Mouse (Mus musculus) heart, adult 2 months (tissue): ENCODE data around the gene Crispld2. TPM values are rescaled to one million over a fixed set of nuclear protein-coding genes. Genes with fewer than 3 reads are reported as not detected.

Experiments used
- DNase-seq, 2 experiments: peaks; one replicate each; pipeline ENCODE4 v3.0.0; 2021
- H3K27ac ChIP-seq: fragments of 200-600 bp; 2 replicates; pipeline ENCODE4 v1.8.1; 2022
- H3K27me3 ChIP-seq: fragments of 200-500 bp; 2 replicates; pipeline ENCODE4 v1.6.1; 2012; ENCODE audit warnings: mild to moderate bottlenecking, low read length, inconsistent platforms, mixed read lengths; ENCODE audit not compliant: control insufficient read depth, insufficient read depth
- H3K36me3 ChIP-seq: fragments of 200-500 bp; 2 replicates; pipeline ENCODE4 v1.6.1; 2012; ENCODE audit warnings: low read length, inconsistent platforms; ENCODE audit not compliant: control insufficient read depth, insufficient read depth
- H3K4me1 ChIP-seq: fragments of 200-500 bp; 2 replicates; pipeline ENCODE4 v1.6.1; 2011; ENCODE audit warnings: low read length; ENCODE audit not compliant: control insufficient read depth, insufficient read depth
- H3K4me3 ChIP-seq: fragments of 200-600 bp; 2 replicates; pipeline ENCODE4 v1.8.1; 2022
- H3K79me2 ChIP-seq: fragments of 200-500 bp; replicated peaks from 2 replicates; pipeline ENCODE4 v1.6.1; 2012; ENCODE audit warnings: mild to moderate bottlenecking, inconsistent platforms, low read length, moderate library complexity, mixed read lengths; ENCODE audit not compliant: control insufficient read depth, insufficient read depth
- H3K9ac ChIP-seq: fragments of 200-500 bp; 2 replicates; pipeline ENCODE4 v1.6.1; 2012; ENCODE audit warnings: low read depth, mild to moderate bottlenecking, control low read depth, inconsistent platforms, low read length, mixed read lengths
- CTCF ChIP-seq: fragments of 200-600 bp; IDR thresholded peaks from 2 replicates; pipeline ENCODE4 v1.8.1; 2022; ENCODE audit warnings: antibody characterized with exemption, mild to moderate bottlenecking, moderate library complexity
- EP300 ChIP-seq: fragments of 200-500 bp; IDR thresholded peaks from 2 replicates; pipeline ENCODE4 v1.6.1; 2011; ENCODE audit warnings: low read depth, low read length, control low read depth; ENCODE audit not compliant: insufficient read depth
- POLR2A ChIP-seq: fragments of 200-500 bp; IDR thresholded peaks from 2 replicates; pipeline ENCODE4 v1.6.1; 2011; ENCODE audit warnings: mild to moderate bottlenecking, low read depth, low read length, control low read depth; ENCODE audit not compliant: insufficient read depth
- WGBS: fragments of 180-500 bp; shearing (Covaris S2); methylation state at CpG from one replicate; pipeline ENCODE4 v1.1.7; 2018; 5-methylcytosine and 5-hydroxymethylcytosine counted together
- intact Hi-C: fragments of 180-260 bp; cut with DNase I; formaldehyde crosslinking; loops from one replicate; pipeline ENCODE4 v1.15.1; 2025
- polyA plus RNA-seq: library from polyadenylated mRNA; depleted of rRNA; stranded (reverse); fragments of >200 nt; gene quantifications from 2 replicates; pipeline ENCODE4 v1.2.3, GENCODE M21; 2012
- total RNA-seq, 2 experiments: library from RNA; stranded (reverse); gene quantifications; 2 replicates each; pipeline ENCODE4 v1.2.3; 2021

The Crispld2 gene
- total and polyA plus RNA-seq, 3 experiments, result 24.3 to 30.3 (median 29.9) TPM

- H3K9ac ChIP-seq, result no peak overlapping the region
- peaks cover 14% of the 10 kb centered on the region for H3K4me1 ChIP-seq
- no peaks in the 10 kb centered on the region for H3K27me3 ChIP-seq
- no peaks in the 10 kb centered on the region for H3K79me2 ChIP-seq
- DNase-seq, result no peak
- WGBS, result 95% methylated on average over 8 of the region's 8 CpGs
- intact Hi-C loops, result no loop called here
- no peak overlapping the region for H3K27ac ChIP-seq
- TF ChIP-seq CTCF (no peak), POLR2A (no peak), EP300 (no peak)
- H3K36me3 ChIP-seq, result no peaks in the 10 kb centered on the region
- H3K4me3 ChIP-seq, result no peak overlapping the region
Observed at GRCm38 (mm10) chr8:120044907-120045306, 52.7 kb downstream of the Crispld2 start.

- intact Hi-C loops, result no loop called here
- Histone ChIP-seq H3K4me3 (no peak overlapping the region), H3K27me3 (no peaks in the 10 kb centered on the region), H3K27ac (peak overlapping the region; percentile 76), H3K79me2 (no peaks in the 10 kb centered on the region), H3K4me1 (peaks cover 14% of the 10 kb centered on the region), H3K36me3 (no peaks in the 10 kb centered on the region), H3K9ac (no peak overlapping the region)
- no peak for DNase-seq
- 69% methylated on average over 5 of the region's 5 CpGs for WGBS
- TF ChIP-seq CTCF, result no peak
- no peak for TF ChIP-seq POLR2A
- TF ChIP-seq EP300, result no peak
Observed at GRCm38 (mm10) chr8:120045471-120045870, 53.2 kb downstream of the Crispld2 start.

- 32% methylated on average over 14 of the region's 14 CpGs for WGBS
- H3K4me1 ChIP-seq, result peaks cover 12% of the 10 kb centered on the region
- H3K9ac ChIP-seq, result peak overlapping the region; percentile 18; the same call in 1 of the 2 replicates
- no peaks in the 10 kb centered on the region for H3K27me3 ChIP-seq
- intact Hi-C loops, result no loop called here
- TF ChIP-seq EP300, result peak; percentile 68; the same call in 1 of the 2 replicates
- TF ChIP-seq POLR2A, result peak; percentile 9; the same call in 1 of the 2 replicates
- no peak for TF ChIP-seq CTCF
- peak overlapping the region; percentile 76 for H3K27ac ChIP-seq
- no peaks in the 10 kb centered on the region for H3K36me3 ChIP-seq
- no peaks in the 10 kb centered on the region for H3K79me2 ChIP-seq
- peak; percentile 89 to 92 for DNase-seq
- H3K4me3 ChIP-seq, result no peak overlapping the region
Observed at GRCm38 (mm10) chr8:120046258-120047020, 54.2 kb downstream of the Crispld2 start.

GRCm38 (mm10) chr8:120049949-120050348 lies 57.7 kb downstream of the Crispld2 start:
- Histone ChIP-seq H3K27ac (no peak overlapping the region), H3K9ac (no peak overlapping the region), H3K36me3 (no peaks in the 10 kb centered on the region), H3K79me2 (no peaks in the 10 kb centered on the region), H3K27me3 (no peaks in the 10 kb centered on the region), H3K4me3 (no peak overlapping the region), H3K4me1 (peaks cover 12% of the 10 kb centered on the region)
- WGBS, result 85% methylated on average over 13 of the region's 13 CpGs
- intact Hi-C loops, result no loop called here
- DNase-seq, result no peak
- TF ChIP-seq EP300, result no peak
- TF ChIP-seq CTCF, result no peak
- TF ChIP-seq POLR2A, result no peak

- H3K27me3 ChIP-seq, result no peaks in the 10 kb centered on the region
- H3K4me3 ChIP-seq, result no peak overlapping the region
- H3K36me3 ChIP-seq, result no peaks in the 10 kb centered on the region
- no peak overlapping the region for H3K9ac ChIP-seq
- 79% methylated on average over 10 of the region's 10 CpGs for WGBS
- TF ChIP-seq POLR2A, result no peak
- TF ChIP-seq CTCF, result no peak
- TF ChIP-seq EP300, result no peak
- H3K79me2 ChIP-seq, result no peaks in the 10 kb centered on the region
- H3K4me1 ChIP-seq, result peaks cover 12% of the 10 kb centered on the region
- intact Hi-C loops, result no loop called here
- H3K27ac ChIP-seq, result peak overlapping the region; percentile 53
- DNase-seq, result no peak
Observed at GRCm38 (mm10) chr8:120050376-120050775, 58.1 kb downstream of the Crispld2 start.

- intact Hi-C loops, result no loop called here
- no peak for TF ChIP-seq EP300
- TF ChIP-seq POLR2A, result no peak
- no peak for TF ChIP-seq CTCF
- Histone ChIP-seq H3K27me3 (no peaks in the 10 kb centered on the region), H3K36me3 (no peaks in the 10 kb centered on the region), H3K9ac (no peak overlapping the region), H3K79me2 (no peaks in the 10 kb centered on the region), H3K4me3 (no peak overlapping the region), H3K4me1 (peaks cover 9% of the 10 kb centered on the region), H3K27ac (peak overlapping the region; percentile 53)
- 26% methylated on average over 4 of the region's 4 CpGs for WGBS
- DNase-seq, result no peak
Observed at GRCm38 (mm10) chr8:120051006-120051405, 58.8 kb downstream of the Crispld2 start.
